Mouse (Mus musculus): ENCODE data around the gene Wfdc3. TPM values are rescaled to one million over a fixed set of nuclear protein-coding genes. Genes with fewer than 3 reads are reported as not detected.
"Not testable (repeated sequence)": the region's sequence is repeated elsewhere in the genome, so short reads cannot be mapped to it uniquely, and the experiment has no call there.

Wfdc3 gene
- polyA plus RNA-seq, 1 experiment from 2014 or later: 0.87 TPM

DNA sequence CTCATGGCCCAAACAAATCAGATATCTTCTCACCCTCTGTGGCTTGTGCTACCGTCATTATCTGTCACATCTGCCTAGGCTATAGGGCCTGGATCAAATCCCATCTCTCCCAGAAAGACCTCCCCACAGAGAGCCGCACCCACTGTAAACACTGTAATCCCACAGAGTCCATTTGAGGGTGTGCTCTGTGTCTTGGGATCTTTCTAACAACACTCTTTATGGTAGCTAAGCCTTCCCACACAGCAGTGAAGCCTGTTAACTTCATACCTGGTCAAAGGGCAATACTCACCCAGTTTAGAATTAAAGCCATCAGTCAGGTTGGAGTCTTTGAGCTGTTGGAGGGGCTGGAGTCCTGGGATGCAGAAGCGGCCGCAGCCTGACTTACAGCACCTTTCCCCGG is 14.0 kb downstream of the Wfdc3 start:
- ATAC-seq (ENCODE audit: low FRiP score, low read depth): no peak
- H3K4me3 ChIP-seq: no peak overlapping the region
- no peaks in the 10 kb centered on the region for H3K27me3 ChIP-seq
- no peak overlapping the region for H3K27ac ChIP-seq
- 68% methylated on average over 5 of the region's 5 CpGs for WGBS
- H3K4me2 ChIP-seq (replicated peaks): no peak overlapping the region
- no peaks in the 10 kb centered on the region for H3K9me3 ChIP-seq
- no peak overlapping the region for H3K9ac ChIP-seq
- no peaks in the 10 kb centered on the region for H3K4me1 ChIP-seq
- H3K36me3 ChIP-seq: no peaks in the 10 kb centered on the region

DNA sequence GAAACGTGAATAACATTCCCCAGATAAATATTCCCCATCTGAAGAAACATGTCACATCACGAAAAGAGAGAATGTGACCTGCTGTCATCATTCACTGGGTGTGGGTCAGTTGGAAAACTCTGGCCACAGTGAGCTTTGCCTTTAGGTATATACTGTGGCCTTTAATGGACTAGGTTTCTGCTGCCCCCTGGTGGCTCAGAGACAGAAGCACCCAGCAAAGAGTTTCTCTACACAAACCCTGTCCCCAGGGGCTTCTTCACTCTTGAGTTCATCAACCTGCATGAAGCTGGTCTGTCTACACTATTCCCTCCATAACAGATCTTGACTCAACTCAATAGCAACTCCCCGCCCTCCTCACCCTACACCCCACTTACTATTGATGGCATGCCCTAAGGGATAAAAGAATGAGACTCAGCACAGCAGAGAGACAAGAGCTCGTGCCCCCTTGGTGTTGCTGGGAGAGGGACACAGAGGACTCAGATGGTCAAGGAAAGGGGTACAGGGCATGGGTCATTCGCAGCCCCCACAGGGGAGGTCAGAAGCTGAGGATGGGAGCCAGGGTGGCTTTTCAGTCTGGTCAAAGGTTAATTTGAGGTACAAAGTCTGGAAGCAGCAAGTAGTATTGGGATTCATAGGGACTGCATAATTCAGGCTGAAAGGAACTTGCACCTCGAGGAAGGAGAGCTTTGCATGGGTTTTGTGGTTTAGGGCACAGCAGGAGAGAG is 19.7 kb downstream of the Wfdc3 start:
- Histone ChIP-seq H3K9ac (no peak overlapping the region), H3K27ac (no peak overlapping the region), H3K4me2 (replicated peaks) (no peak overlapping the region), H3K27me3 (no peaks in the 10 kb centered on the region), H3K36me3 (no peaks in the 10 kb centered on the region), H3K4me1 (no peaks in the 10 kb centered on the region), H3K4me3 (no peak overlapping the region), H3K9me3 (peaks cover 6% of the 10 kb centered on the region; the same call in 1 of the 2 replicates)
- ATAC-seq (ENCODE audit: low FRiP score, low read depth): no peak
- WGBS: 27% methylated on average over 6 of the region's 6 CpGs

DNA sequence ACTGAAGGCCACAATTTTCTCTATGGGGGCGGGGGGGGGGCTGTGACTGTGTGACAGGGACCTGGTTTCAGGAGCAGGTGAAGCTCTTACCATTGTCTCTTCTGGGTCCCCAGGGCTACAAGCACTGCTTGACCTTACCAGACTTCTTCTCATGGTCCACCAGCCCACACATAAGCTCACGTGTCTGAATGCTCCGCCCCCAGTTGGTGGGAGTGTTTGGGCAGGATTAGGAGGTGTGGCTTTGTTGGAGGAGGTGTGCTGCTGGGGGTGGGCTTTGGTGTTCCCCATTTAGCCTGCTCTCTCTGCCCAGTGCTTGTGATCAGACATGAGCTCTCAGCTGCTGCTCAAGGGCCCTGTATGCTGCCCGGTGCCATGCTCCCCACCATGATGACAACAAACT is 22.5 kb downstream of the Wfdc3 start:
- H3K4me3 ChIP-seq: no peak overlapping the region
- H3K27me3 ChIP-seq: no peaks in the 10 kb centered on the region
- H3K4me1 ChIP-seq: no peaks in the 10 kb centered on the region
- H3K9ac ChIP-seq: no peak overlapping the region
- H3K36me3 ChIP-seq: no peaks in the 10 kb centered on the region
- H3K27ac ChIP-seq: no peak overlapping the region
- no peak for ATAC-seq (ENCODE audit: low FRiP score, low read depth)
- H3K9me3 ChIP-seq: peaks cover 6% of the 10 kb centered on the region; the same call in 1 of the 2 replicates
- no peak overlapping the region for H3K4me2 ChIP-seq (replicated peaks)
- WGBS: 64% methylated on average over 4 of the region's 4 CpGs

DNA sequence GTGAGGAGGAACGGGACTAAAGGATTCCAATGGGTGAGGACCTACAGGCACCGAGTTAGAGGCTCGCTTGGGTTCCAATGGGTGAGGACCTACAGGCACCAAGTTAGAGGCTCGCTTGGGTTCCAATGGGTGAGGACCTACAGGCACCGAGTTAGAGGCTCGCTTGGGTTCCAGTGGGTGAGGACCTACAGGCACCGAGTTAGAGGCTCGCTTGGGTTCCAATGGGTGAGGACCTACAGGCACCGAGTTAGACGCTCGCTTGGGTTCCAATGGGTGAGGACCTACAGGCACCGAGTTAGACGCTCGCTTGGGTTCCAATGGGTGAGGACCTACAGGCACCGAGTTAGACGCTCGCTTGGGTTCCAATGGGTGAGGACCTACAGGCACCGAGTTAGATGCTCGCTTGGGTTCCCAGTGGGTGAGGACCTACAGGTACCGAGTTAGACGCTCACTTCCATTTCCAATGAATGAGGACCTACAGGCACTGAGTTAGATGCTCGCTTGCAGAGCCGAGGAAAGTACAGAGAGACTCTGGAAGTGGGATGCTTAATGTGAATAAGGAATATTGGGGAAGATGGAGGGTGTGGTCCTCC is 29.4 kb downstream of the Wfdc3 start:
- WGBS: 91% methylated on average over 23 of the region's 23 CpGs
- not testable (repeated sequence) for H3K4me2 ChIP-seq (replicated peaks); H3K36me3 ChIP-seq; H3K27me3 ChIP-seq; H3K9ac ChIP-seq; H3K4me1 ChIP-seq; H3K9me3 ChIP-seq; H3K27ac ChIP-seq; ATAC-seq (ENCODE audit: low FRiP score, low read depth); H3K4me3 ChIP-seq

DNA sequence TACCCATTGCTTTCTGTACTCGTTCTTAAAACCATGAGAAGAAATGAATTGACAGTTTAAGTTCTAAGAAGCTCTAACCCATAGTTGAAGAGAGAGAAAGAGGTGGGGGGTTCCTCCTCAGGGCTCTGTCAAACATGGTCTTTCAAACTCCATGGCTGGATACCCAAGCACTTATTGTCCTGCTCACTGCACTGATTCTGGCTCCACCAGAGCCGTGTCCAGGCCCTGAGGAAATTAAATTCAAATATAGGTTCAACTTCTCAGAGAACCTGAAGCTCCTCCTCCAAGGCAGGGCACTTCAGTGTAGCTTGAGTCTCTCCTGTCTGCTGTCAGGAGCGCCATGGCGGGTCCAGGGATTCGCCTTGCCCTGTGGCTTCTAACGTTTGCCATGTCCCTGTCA is 30.7 kb downstream of the Wfdc3 start, which contains the start of gene Spint5:
Gene Spint5 (plus strand): TSS at position 301 of the 400 bp plus-strand sequence.
- Histone ChIP-seq H3K27me3 (no peaks in the 10 kb centered on the region), H3K36me3 (no peaks in the 10 kb centered on the region), H3K4me1 (no peaks in the 10 kb centered on the region), H3K9me3 (no peaks in the 10 kb centered on the region), H3K4me3 (no peak within 1 kb of the TSS), H3K27ac (no peak within 1 kb of the TSS), H3K9ac (no peak within 1 kb of the TSS), H3K4me2 (replicated peaks) (no peak within 1 kb of the TSS)
- ATAC-seq (ENCODE audit: low FRiP score, low read depth): no peak
- WGBS: 83% methylated on average over 6 of the region's 6 CpGs

DNA sequence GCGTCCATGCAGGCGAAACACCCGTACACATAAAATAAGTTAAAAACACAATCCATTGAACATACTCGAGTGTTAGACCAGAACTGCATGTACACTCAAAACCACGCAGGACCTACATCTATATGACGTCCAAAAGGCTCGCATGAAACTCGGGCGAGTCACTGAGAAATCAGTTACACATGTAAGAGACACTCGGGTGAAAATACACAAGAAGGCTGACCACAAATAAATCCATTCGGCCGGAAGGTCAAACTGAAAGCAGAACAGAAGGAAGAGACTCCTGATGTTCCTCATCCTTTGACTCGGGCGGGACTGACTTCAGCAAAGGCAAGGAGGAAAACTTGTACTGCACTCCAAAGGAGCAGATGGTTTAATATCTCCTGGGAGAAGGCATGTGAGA is 39.7 kb downstream of the Wfdc3 start:
- no peak overlapping the region for H3K27ac ChIP-seq

DNA sequence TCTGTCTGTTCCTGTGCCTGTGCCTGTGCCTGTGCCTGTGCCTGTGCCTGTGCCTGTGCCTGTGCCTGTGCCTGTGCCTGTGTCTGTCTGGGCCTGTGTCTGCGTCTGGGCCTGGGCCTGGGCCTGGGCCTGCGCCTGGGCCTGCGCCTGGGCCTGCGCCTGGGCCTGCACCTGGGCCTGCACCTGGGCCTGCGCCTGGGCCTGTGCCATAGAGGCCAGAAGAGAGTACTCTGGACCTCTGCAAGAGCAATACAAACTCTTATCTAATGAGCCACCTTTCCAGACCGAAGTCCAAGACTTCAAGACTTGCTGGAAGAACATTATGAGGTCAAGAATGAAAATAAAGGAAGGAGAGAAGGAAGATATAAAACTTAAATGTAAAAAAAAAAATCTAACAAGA is 40.4 kb downstream of the Wfdc3 start:
- Histone ChIP-seq H3K36me3 (no peaks in the 10 kb centered on the region), H3K9me3 (peaks cover 3% of the 10 kb centered on the region; the same call in 1 of the 2 replicates), H3K27ac (no peak overlapping the region), H3K4me1 (no peaks in the 10 kb centered on the region), H3K27me3 (0 out of 2 replicates have a peak, but pooled peaks cover 5% of the 10 kb centered on the region), H3K4me3 (no peak overlapping the region), H3K9ac (no peak overlapping the region), H3K4me2 (replicated peaks) (no peak overlapping the region)
- 89% methylated on average over 6 of the region's 6 CpGs for WGBS
- no peak for ATAC-seq (ENCODE audit: low FRiP score, low read depth)

More for the DNA sequence above, 39.7 kb downstream of the Wfdc3 start:
- Histone ChIP-seq H3K4me1 (no peaks in the 10 kb centered on the region), H3K36me3 (no peaks in the 10 kb centered on the region), H3K9me3 (peaks cover 3% of the 10 kb centered on the region; the same call in 1 of the 2 replicates), H3K27me3 (0 out of 2 replicates have a peak, but pooled peaks cover 5% of the 10 kb centered on the region), H3K9ac (no peak overlapping the region), H3K4me2 (replicated peaks) (no peak overlapping the region), H3K4me3 (no peak overlapping the region)
- no peak for ATAC-seq (ENCODE audit: low FRiP score, low read depth)
- WGBS: 89% methylated on average over 14 of the region's 14 CpGs

DNA sequence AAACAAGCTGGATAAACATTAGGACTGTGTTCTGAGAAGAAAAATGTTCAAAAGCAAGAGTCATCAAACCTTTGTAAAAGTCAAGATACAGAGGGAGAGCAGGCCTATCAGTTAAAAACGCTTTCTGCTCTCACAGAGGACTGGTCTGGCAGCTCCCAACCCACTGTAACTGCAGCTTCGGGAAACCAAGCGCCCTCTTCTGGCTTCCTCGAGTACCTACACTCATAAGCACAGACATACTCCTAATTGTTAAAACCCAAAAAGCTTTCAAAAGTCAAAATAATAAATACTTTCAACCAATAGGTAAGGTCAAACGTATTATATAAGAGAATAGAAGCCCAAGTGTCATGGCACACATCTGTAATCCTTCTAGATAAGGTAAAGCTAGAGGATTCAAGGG is 41.5 kb downstream of the Wfdc3 start:
- Histone ChIP-seq H3K4me2 (replicated peaks) (no peak overlapping the region), H3K9ac (no peak overlapping the region), H3K4me1 (no peaks in the 10 kb centered on the region), H3K27me3 (no peaks in the 10 kb centered on the region), H3K36me3 (no peaks in the 10 kb centered on the region), H3K9me3 (peaks cover 3% of the 10 kb centered on the region; the same call in 1 of the 2 replicates), H3K4me3 (no peak overlapping the region), H3K27ac (no peak overlapping the region)
- WGBS: 85% methylated on average over 5 of the region's 5 CpGs
- no peak for ATAC-seq (ENCODE audit: low FRiP score, low read depth)

DNA sequence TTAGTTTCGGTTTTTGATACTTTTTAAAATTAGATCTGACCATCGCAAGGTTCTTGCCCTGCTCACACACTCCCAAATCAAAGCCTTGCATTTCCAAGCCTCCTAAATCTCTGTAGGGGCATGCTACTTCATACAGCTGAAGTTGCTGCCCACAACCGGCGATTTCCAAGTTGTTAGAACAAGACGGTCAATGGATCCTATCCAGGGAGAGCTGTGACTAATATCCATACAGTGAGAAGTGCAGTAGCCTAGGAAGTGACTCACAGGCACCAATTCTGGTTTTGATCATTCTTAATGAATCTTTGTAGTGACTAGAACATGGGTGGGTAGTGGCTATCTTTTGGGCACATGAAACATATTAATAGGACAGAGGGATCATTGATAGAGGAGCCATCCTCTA is 44.0 kb downstream of the Wfdc3 start:
- H3K36me3 ChIP-seq: no peaks in the 10 kb centered on the region
- H3K4me1 ChIP-seq: no peaks in the 10 kb centered on the region
- no peak overlapping the region for H3K27ac ChIP-seq
- 88% methylated on average over 5 of the region's 5 CpGs for WGBS
- H3K4me2 ChIP-seq (replicated peaks): no peak overlapping the region
- no peak overlapping the region for H3K9ac ChIP-seq
- no peak overlapping the region for H3K4me3 ChIP-seq
- peaks cover 3% of the 10 kb centered on the region; the same call in 1 of the 2 replicates for H3K9me3 ChIP-seq
- H3K27me3 ChIP-seq: no peaks in the 10 kb centered on the region
- ATAC-seq (ENCODE audit: low FRiP score, low read depth): no peak

DNA sequence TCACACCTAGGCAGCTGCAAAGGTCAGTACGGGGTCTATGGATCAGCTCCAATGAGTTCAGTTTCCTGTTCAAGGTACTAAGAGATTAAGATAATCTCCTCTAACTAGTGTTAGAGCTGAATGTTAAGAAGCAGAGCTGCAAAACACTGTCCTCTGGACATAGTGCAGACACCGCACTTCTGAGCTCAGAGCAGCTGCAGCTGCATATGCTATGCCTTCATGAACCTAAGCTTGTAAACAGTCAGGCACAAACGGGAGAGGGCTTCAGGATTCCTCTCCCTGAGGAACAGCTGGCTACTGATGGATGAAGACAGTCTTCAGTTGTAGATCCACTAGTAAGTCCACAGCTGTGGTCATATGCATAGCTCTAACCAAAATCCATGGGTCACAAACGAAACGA is 44.8 kb downstream of the Wfdc3 start:
- Histone ChIP-seq H3K36me3 (no peaks in the 10 kb centered on the region), H3K4me3 (no peak overlapping the region), H3K9me3 (peaks cover 3% of the 10 kb centered on the region; the same call in 1 of the 2 replicates), H3K27me3 (no peaks in the 10 kb centered on the region), H3K9ac (no peak overlapping the region), H3K4me1 (no peaks in the 10 kb centered on the region), H3K4me2 (replicated peaks) (no peak overlapping the region), H3K27ac (no peak overlapping the region)
- no peak for ATAC-seq (ENCODE audit: low FRiP score, low read depth)
- 57% methylated on average over 5 of the region's 5 CpGs for WGBS

DNA sequence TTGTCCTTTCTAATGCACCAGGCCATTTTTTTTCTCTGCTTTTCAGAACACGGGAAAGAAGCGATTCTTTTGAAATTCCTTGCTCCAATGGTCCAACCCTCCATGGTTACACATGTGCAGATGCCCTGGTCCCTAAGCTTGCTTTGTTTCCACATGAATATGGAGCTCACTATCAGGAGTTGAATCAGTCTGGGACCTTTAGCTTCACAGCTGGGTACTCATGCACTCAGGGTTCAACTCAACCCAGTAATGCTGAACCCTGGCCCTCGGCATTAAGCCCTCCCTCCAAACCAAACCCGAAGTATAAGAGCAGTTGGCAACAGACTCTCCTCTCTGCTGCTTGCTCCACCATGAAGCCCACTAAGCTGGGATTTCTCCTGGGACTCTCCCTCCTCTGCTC is 47.5 kb downstream of the Wfdc3 start, which contains the start of gene Spint4:
Gene Spint4 (plus strand): TSS at position 301 of the 400 bp plus-strand sequence.
- no peak within 1 kb of the TSS for H3K4me2 ChIP-seq (replicated peaks)
- no peak within 1 kb of the TSS for H3K4me3 ChIP-seq
- H3K27me3 ChIP-seq: 0 out of 2 replicates have a peak, but pooled peaks cover 2% of the 10 kb centered on the region
- H3K27ac ChIP-seq: no peak within 1 kb of the TSS
- H3K4me1 ChIP-seq: no peaks in the 10 kb centered on the region
- WGBS: 75% methylated on average over 4 of the region's 4 CpGs
- H3K9me3 ChIP-seq: no peaks in the 10 kb centered on the region
- H3K36me3 ChIP-seq: no peaks in the 10 kb centered on the region
- no peak for ATAC-seq (ENCODE audit: low FRiP score, low read depth)
- no peak within 1 kb of the TSS for H3K9ac ChIP-seq

DNA sequence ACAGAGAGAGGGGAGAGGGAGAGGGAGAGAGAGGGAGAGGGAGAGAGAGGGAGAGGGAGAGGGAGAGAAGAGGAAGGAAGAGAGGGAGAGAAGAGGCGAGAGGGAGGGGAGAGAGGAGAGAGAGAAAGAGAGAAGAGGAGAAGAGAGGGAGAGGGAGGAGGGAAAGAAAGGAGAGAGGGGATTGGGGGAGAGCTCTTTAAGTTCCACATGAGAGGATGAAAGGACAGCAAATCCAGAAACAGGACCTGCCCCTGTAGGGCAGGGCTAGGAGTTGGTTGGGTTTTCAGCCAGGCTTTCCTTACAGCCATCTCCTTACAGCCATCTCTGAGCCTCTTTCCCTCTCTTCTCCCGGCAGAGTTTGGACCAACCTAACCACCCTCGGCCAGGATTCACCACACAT is 60.9 kb downstream of the Wfdc3 start, which contains the start of gene Wfdc13:
Gene Wfdc13 (plus strand): TSS at position 301 of the 400 bp plus-strand sequence.
- no peak within 1 kb of the TSS for H3K4me3 ChIP-seq
- no peaks in the 10 kb centered on the region for H3K9me3 ChIP-seq
- 0 out of 2 replicates have a peak, but pooled peaks cover 2% of the 10 kb centered on the region for H3K27me3 ChIP-seq
- no peak within 1 kb of the TSS for H3K27ac ChIP-seq
- ATAC-seq (ENCODE audit: low FRiP score, low read depth): no peak
- H3K4me1 ChIP-seq: no peaks in the 10 kb centered on the region
- 61% methylated on average over 3 of the region's 3 CpGs for WGBS
- no peaks in the 10 kb centered on the region for H3K36me3 ChIP-seq
- no peak within 1 kb of the TSS for H3K9ac ChIP-seq
- no peak within 1 kb of the TSS for H3K4me2 ChIP-seq (replicated peaks)

All from limb, embryonic 13.5 days (tissue).